Mouse (Mus musculus) cerebellum, adult 2 months (tissue): ENCODE measurements around the gene Rab3c.

Experiments used
- CTCF ChIP-seq: fragments of 200-500 bp; IDR thresholded peaks from 2 replicates; pipeline ENCODE4 v1.5.1; 2011; ENCODE audit warnings: low read depth, mild to moderate bottlenecking, control low read depth, low read length, moderate library complexity, borderline replicate concordance; ENCODE audit not compliant: insufficient read depth
- POLR2A ChIP-seq: fragments of 200-500 bp; IDR thresholded peaks from 2 replicates; pipeline ENCODE4 v1.6.1; 2011; ENCODE audit warnings: low read length, control low read depth, borderline replicate concordance; ENCODE audit not compliant: insufficient read depth

DNA sequence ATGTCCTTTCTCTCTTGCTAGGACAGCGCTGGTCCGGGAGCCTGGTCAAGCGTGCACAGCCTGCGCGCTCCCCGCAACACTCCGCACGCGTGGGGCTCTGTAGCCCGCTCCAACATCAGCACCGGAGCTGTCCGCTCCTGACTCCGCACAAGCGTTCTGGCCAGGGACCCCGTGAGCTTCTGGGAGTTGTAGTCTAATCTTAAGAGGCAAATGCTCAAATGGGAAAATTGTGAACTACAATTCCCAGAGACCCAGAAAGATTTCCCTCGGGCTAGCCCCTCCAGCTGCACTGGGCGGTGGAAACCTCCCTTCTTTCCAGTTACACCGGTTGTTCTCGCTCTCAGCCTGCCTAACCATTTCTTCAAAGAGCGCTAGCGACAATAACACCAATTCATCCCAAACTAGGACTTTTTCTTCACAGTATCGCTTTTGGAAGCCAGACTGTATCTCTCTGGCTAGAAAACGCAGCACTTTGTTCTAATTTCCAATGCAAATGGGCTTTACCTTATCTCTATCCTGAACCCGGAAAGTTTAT, 701 bp downstream of the Rab3c start:
- no peak for TF ChIP-seq CTCF
- TF ChIP-seq POLR2A: peak; percentile 78
